Mouse (Mus musculus): ENCODE results near the gene Spata31d1d. TPM values are rescaled to one million over a fixed set of nuclear protein-coding genes. Genes with fewer than 3 reads are reported as not detected.
"Not testable (repeated sequence)": the region's sequence is repeated elsewhere in the genome, so short reads cannot be mapped to it uniquely, and the experiment has no call there.

Gene Spata31d1d
- polyA plus RNA-seq, 1 experiment from 2014 or later, result not detected

DNA sequence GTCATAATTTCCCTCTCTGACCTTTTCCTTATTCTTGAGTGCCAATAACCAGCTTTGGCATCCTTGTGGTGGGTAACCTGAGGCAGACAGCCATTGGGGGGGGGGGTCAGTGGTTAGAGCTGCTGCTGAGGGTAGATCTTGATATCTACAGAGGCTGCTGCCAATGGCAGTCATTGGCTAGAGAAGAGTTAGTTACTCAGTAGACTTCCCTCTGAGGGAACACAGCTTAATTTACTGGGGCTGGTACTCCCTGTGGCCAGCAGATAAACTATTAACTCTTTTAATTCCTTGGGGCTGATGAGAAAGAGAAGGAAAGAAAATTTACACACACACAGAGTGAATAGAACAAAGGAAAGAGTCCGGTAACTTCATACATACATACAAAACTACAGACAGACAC, 12.1 kb downstream of the Spata31d1d start:
- H3K27ac ChIP-seq (ENCODE audit: low read depth), result no peak overlapping the region

GRCm38 (mm10) chr13:59718857-59719440, 12.6 kb downstream of the Spata31d1d start:
- not testable (repeated sequence) for H3K27me3 ChIP-seq (replicated peaks; ENCODE audit: control insufficient read depth, insufficient read depth, low read length); H3K4me1 ChIP-seq (replicated peaks; ENCODE audit: control insufficient read depth, insufficient read depth, low read length); H3K36me3 ChIP-seq (ENCODE audit: control insufficient read depth, insufficient read depth, low read length); H3K27ac ChIP-seq (ENCODE audit: low read depth); H3K9me3 ChIP-seq (ENCODE audit: control insufficient read depth, low read length); DNase-seq (ENCODE audit: low spot score); H3K4me3 ChIP-seq (ENCODE audit: low read depth, low read length); H3K9ac ChIP-seq (ENCODE audit: low read length); H3K4me2 ChIP-seq (ENCODE audit: low read length)
- ATAC-seq (replicated peaks; ENCODE audit: low FRiP score, low TSS enrichment, low read depth), result 0 out of 2 replicates have a peak, but pooled peaks have one; percentile 43
- WGBS, result 26% methylated on average over 6 of the region's 6 CpGs

More for the DNA sequence above, 12.1 kb downstream of the Spata31d1d start:
- Histone ChIP-seq H3K4me1 (replicated peaks; ENCODE audit: control insufficient read depth, insufficient read depth, low read length) (no peaks in the 10 kb centered on the region; the same call in 1 of the 2 replicates), H3K9me3 (ENCODE audit: control insufficient read depth, low read length) (no peaks in the 10 kb centered on the region), H3K27me3 (replicated peaks; ENCODE audit: control insufficient read depth, insufficient read depth, low read length) (no peaks in the 10 kb centered on the region), H3K36me3 (ENCODE audit: control insufficient read depth, insufficient read depth, low read length) (no peaks in the 10 kb centered on the region), H3K9ac (ENCODE audit: low read length) (no peak overlapping the region), H3K4me3 (ENCODE audit: low read depth, low read length) (no peak overlapping the region), H3K4me2 (ENCODE audit: low read length) (no peak overlapping the region)
- WGBS, result 91% methylated on average over 1 of the region's 1 CpGs
- ATAC-seq (replicated peaks; ENCODE audit: low FRiP score, low TSS enrichment, low read depth) (no peak), DNase-seq (ENCODE audit: low spot score) (no peak)

DNA sequence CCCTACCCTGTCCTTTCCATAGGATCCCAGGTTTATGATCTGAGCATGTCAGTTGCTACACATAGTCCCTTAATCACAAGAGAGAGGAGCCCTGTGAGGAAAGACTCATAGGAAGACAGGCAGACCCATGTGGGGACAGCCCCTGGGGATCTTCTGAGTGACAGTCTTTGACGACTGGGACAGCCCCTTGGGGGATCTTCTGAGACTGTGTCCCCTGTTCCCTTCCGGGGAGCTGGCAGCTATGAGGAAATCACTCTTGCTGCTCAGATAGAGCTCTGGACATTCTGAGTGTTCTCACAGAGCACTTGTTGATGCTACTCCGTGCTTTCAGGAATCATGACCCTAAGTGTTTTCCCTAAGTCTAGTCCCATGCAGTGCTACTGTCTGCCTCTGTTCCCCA, 17.8 kb downstream of the Spata31d1d start:
- ATAC-seq (replicated peaks; ENCODE audit: low FRiP score, low TSS enrichment, low read depth) (no peak), DNase-seq (ENCODE audit: low spot score) (no peak)
- WGBS, result 37% methylated on average over 3 of the region's 3 CpGs
- Histone ChIP-seq H3K27me3 (replicated peaks; ENCODE audit: control insufficient read depth, insufficient read depth, low read length) (no peaks in the 10 kb centered on the region), H3K4me1 (replicated peaks; ENCODE audit: control insufficient read depth, insufficient read depth, low read length) (no peaks in the 10 kb centered on the region), H3K9me3 (ENCODE audit: control insufficient read depth, low read length) (no peaks in the 10 kb centered on the region), H3K4me3 (ENCODE audit: low read depth, low read length) (no peak overlapping the region), H3K9ac (ENCODE audit: low read length) (no peak overlapping the region), H3K4me2 (ENCODE audit: low read length) (no peak overlapping the region), H3K36me3 (ENCODE audit: control insufficient read depth, insufficient read depth, low read length) (no peaks in the 10 kb centered on the region), H3K27ac (ENCODE audit: low read depth) (no peak overlapping the region)

- H3K36me3 ChIP-seq (ENCODE audit: control insufficient read depth, insufficient read depth, low read length); H3K9ac ChIP-seq (ENCODE audit: low read length); H3K9me3 ChIP-seq (ENCODE audit: control insufficient read depth, low read length); H3K4me3 ChIP-seq (ENCODE audit: low read depth, low read length); H3K4me2 ChIP-seq (ENCODE audit: low read length); H3K27me3 ChIP-seq (replicated peaks; ENCODE audit: control insufficient read depth, insufficient read depth, low read length); ATAC-seq (replicated peaks; ENCODE audit: low FRiP score, low TSS enrichment, low read depth); DNase-seq (ENCODE audit: low spot score); H3K4me1 ChIP-seq (replicated peaks; ENCODE audit: control insufficient read depth, insufficient read depth, low read length); H3K27ac ChIP-seq (ENCODE audit: low read depth): not testable (repeated sequence)
- 59% methylated on average over 3 of the region's 3 CpGs for WGBS
Measured at GRCm38 (mm10) chr13:59711984-59712383, 19.6 kb downstream of the Spata31d1d start, which contains the start of gene Spata31d1b. Gene Spata31d1b (plus strand): TSS chr13:59712284.

- Histone ChIP-seq H3K4me2 (ENCODE audit: low read length) (no peak within 1 kb of the TSS), H3K9ac (ENCODE audit: low read length) (no peak within 1 kb of the TSS), H3K4me3 (ENCODE audit: low read depth, low read length) (no peak within 1 kb of the TSS), H3K4me1 (replicated peaks; ENCODE audit: control insufficient read depth, insufficient read depth, low read length) (no peaks in the 10 kb centered on the region), H3K27ac (ENCODE audit: low read depth) (no peak within 1 kb of the TSS), H3K9me3 (ENCODE audit: control insufficient read depth, low read length) (no peaks in the 10 kb centered on the region), H3K36me3 (ENCODE audit: control insufficient read depth, insufficient read depth, low read length) (no peaks in the 10 kb centered on the region), H3K27me3 (replicated peaks; ENCODE audit: control insufficient read depth, insufficient read depth, low read length) (no peaks in the 10 kb centered on the region)
- DNase-seq (ENCODE audit: low spot score) (no peak), ATAC-seq (replicated peaks; ENCODE audit: low FRiP score, low TSS enrichment, low read depth) (no peak)
- 88% methylated on average over 15 of the region's 15 CpGs for WGBS
Measured at GRCm38 (mm10) chr13:59710230-59710629, 21.3 kb downstream of the Spata31d1d start, which contains the start of gene Spata31d1a. Gene Spata31d1a (minus strand): TSS chr13:59710330.

GRCm38 (mm10) chr13:59704562-59704961, 27.0 kb downstream of the Spata31d1d start:
- WGBS, result 54% methylated on average over 12 of the region's 12 CpGs
- Histone ChIP-seq H3K9me3 (ENCODE audit: control insufficient read depth, low read length) (no peaks in the 10 kb centered on the region), H3K4me1 (replicated peaks; ENCODE audit: control insufficient read depth, insufficient read depth, low read length) (no peaks in the 10 kb centered on the region), H3K27ac (ENCODE audit: low read depth) (no peak overlapping the region), H3K36me3 (ENCODE audit: control insufficient read depth, insufficient read depth, low read length) (no peaks in the 10 kb centered on the region), H3K4me2 (ENCODE audit: low read length) (no peak overlapping the region), H3K27me3 (replicated peaks; ENCODE audit: control insufficient read depth, insufficient read depth, low read length) (no peaks in the 10 kb centered on the region), H3K9ac (ENCODE audit: low read length) (no peak overlapping the region), H3K4me3 (ENCODE audit: low read depth, low read length) (no peak overlapping the region)
- ATAC-seq (replicated peaks; ENCODE audit: low FRiP score, low TSS enrichment, low read depth) (no peak), DNase-seq (ENCODE audit: low spot score) (no peak)

DNA sequence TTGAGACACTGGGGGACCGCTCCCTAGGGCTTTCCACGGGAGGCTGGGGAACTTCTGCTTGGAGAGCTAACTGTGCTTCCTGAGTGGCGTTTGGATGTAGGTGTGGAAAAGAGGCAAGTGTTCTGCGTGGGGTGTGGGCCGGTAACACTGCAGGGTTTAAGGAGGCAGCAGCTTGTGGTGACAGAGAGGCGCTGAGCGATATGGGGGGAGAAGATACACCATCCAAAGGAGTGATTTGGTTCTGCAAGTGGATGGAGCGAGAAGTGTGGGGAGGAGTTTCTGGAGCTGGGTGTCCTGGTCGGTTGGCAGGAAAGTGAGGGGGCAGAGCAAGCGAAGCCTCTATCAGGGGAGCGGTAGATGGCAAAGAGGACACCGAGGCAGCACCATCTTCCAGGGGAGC, 28.0 kb downstream of the Spata31d1d start:
- DNase-seq (ENCODE audit: low spot score) (no peak), ATAC-seq (replicated peaks; ENCODE audit: low FRiP score, low TSS enrichment, low read depth) (no peak)
- Histone ChIP-seq H3K27ac (ENCODE audit: low read depth) (no peak overlapping the region), H3K4me3 (ENCODE audit: low read depth, low read length) (no peak overlapping the region), H3K27me3 (replicated peaks; ENCODE audit: control insufficient read depth, insufficient read depth, low read length) (no peaks in the 10 kb centered on the region), H3K36me3 (ENCODE audit: control insufficient read depth, insufficient read depth, low read length) (no peaks in the 10 kb centered on the region), H3K4me2 (ENCODE audit: low read length) (no peak overlapping the region), H3K9ac (ENCODE audit: low read length) (no peak overlapping the region), H3K4me1 (replicated peaks; ENCODE audit: control insufficient read depth, insufficient read depth, low read length) (no peaks in the 10 kb centered on the region), H3K9me3 (ENCODE audit: control insufficient read depth, low read length) (no peaks in the 10 kb centered on the region)
- 79% methylated on average over 12 of the region's 12 CpGs for WGBS

DNA sequence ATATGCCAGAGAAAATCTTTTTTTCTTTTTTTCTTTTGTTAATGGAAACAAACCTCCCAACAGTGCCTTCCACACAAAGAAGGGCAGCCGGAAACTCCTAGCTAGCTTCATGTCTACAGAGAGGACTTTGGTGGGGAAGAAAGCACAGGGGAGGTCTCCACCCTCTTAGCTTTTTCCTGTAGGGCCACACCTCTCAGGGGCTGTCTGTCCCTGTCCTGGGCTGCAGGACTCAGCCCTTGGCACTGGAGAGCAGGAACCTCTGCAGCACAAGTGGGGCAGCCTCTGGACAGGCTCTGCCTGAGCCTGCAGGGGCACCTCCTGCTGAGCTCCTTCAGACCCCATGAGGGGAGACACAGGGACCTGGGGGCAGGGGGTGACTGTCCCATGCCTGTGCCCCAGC, 31.4 kb downstream of the Spata31d1d start:
- not testable (repeated sequence) for ATAC-seq (replicated peaks; ENCODE audit: low FRiP score, low TSS enrichment, low read depth); H3K9me3 ChIP-seq (ENCODE audit: control insufficient read depth, low read length); H3K36me3 ChIP-seq (ENCODE audit: control insufficient read depth, insufficient read depth, low read length); DNase-seq (ENCODE audit: low spot score); H3K27me3 ChIP-seq (replicated peaks; ENCODE audit: control insufficient read depth, insufficient read depth, low read length); H3K9ac ChIP-seq (ENCODE audit: low read length); H3K4me2 ChIP-seq (ENCODE audit: low read length); H3K27ac ChIP-seq (ENCODE audit: low read depth); H3K4me1 ChIP-seq (replicated peaks; ENCODE audit: control insufficient read depth, insufficient read depth, low read length); H3K4me3 ChIP-seq (ENCODE audit: low read depth, low read length)
- WGBS, result 67% methylated on average over 1 of the region's 1 CpGs

DNA sequence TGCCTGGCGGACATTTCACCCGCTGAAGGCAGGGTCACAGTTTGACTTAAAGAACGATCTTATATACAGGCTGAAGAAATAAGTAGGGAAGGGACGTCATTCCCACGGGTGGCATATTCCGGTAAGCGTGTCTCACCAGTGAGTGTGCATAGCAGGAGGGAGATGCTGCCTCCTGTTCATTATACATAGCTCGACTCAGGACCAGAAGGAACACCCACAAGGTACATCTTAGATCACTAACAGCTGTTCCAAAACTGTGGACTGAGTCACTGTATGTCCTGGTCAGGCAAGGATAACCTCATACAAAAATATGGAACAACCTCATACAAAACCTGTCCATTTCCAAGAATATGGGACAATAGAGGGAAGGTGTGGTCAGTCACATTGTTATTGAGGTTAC, 32.4 kb downstream of the Spata31d1d start:
- H3K9ac ChIP-seq (ENCODE audit: low read length), result no peak overlapping the region
- WGBS, result 90% methylated on average over 8 of the region's 8 CpGs
- no peak overlapping the region for H3K4me3 ChIP-seq (ENCODE audit: low read depth, low read length)
- ATAC-seq (replicated peaks; ENCODE audit: low FRiP score, low TSS enrichment, low read depth) (no peak), DNase-seq (ENCODE audit: low spot score) (no peak)
- no peak overlapping the region for H3K4me2 ChIP-seq (ENCODE audit: low read length)
- H3K36me3 ChIP-seq (ENCODE audit: control insufficient read depth, insufficient read depth, low read length), result no peaks in the 10 kb centered on the region
- no peaks in the 10 kb centered on the region for H3K4me1 ChIP-seq (replicated peaks; ENCODE audit: control insufficient read depth, insufficient read depth, low read length)
- no peak overlapping the region for H3K27ac ChIP-seq (ENCODE audit: low read depth)
- H3K9me3 ChIP-seq (ENCODE audit: control insufficient read depth, low read length), result no peaks in the 10 kb centered on the region
- H3K27me3 ChIP-seq (replicated peaks; ENCODE audit: control insufficient read depth, insufficient read depth, low read length), result no peaks in the 10 kb centered on the region

All from intestine, embryonic 14.5 days (tissue).